Mouse (Mus musculus): ENCODE data around the gene Acvr1. TPM values are rescaled to one million over a fixed set of nuclear protein-coding genes. Genes with fewer than 3 reads are reported as not detected.

The Acvr1 gene
- polyA plus RNA-seq, 1 experiment from 2014 or later, result 4.2 TPM

GRCm38 (mm10) chr2:58419571-58419970, 147.4 kb downstream of the Acvr1 start:
- WGBS, result 73% methylated on average over 8 of the region's 8 CpGs
- Histone ChIP-seq H3K27me3 (no peaks in the 10 kb centered on the region), H3K4me3 (replicated peaks) (no peak overlapping the region), H3K4me1 (replicated peaks) (no peaks in the 10 kb centered on the region), H3K9ac (replicated peaks) (no peak overlapping the region), H3K36me3 (no peaks in the 10 kb centered on the region), H3K4me2 (replicated peaks) (no peak overlapping the region), H3K27ac (no peak overlapping the region), H3K9me3 (no peaks in the 10 kb centered on the region)
- no peak for ATAC-seq

- H3K27ac ChIP-seq, result no peak overlapping the region
- WGBS, result 88% methylated on average over 1 of the region's 1 CpGs
- H3K9me3 ChIP-seq, result no peaks in the 10 kb centered on the region
- H3K4me3 ChIP-seq (replicated peaks), result no peak overlapping the region
- H3K4me1 ChIP-seq (replicated peaks), result no peaks in the 10 kb centered on the region
- H3K4me2 ChIP-seq (replicated peaks), result no peak overlapping the region
- H3K27me3 ChIP-seq, result no peaks in the 10 kb centered on the region
- no peak overlapping the region for H3K9ac ChIP-seq (replicated peaks)
- no peak for ATAC-seq
- H3K36me3 ChIP-seq, result no peaks in the 10 kb centered on the region
Observed at GRCm38 (mm10) chr2:58418109-58418508, 148.8 kb downstream of the Acvr1 start.

GRCm38 (mm10) chr2:58417684-58418083, 149.3 kb downstream of the Acvr1 start:
- Histone ChIP-seq H3K4me3 (replicated peaks) (no peak overlapping the region), H3K27ac (no peak overlapping the region), H3K4me2 (replicated peaks) (no peak overlapping the region), H3K27me3 (no peaks in the 10 kb centered on the region), H3K36me3 (no peaks in the 10 kb centered on the region), H3K4me1 (replicated peaks) (no peaks in the 10 kb centered on the region), H3K9ac (replicated peaks) (no peak overlapping the region), H3K9me3 (no peaks in the 10 kb centered on the region)
- 83% methylated on average over 9 of the region's 9 CpGs for WGBS
- no peak for ATAC-seq

GRCm38 (mm10) chr2:58415037-58415436, 151.9 kb downstream of the Acvr1 start:
- no peaks in the 10 kb centered on the region for H3K36me3 ChIP-seq
- no peaks in the 10 kb centered on the region for H3K9me3 ChIP-seq
- H3K27ac ChIP-seq, result no peak overlapping the region
- H3K27me3 ChIP-seq, result no peaks in the 10 kb centered on the region
- H3K4me1 ChIP-seq (replicated peaks), result no peaks in the 10 kb centered on the region
- no peak for ATAC-seq
- H3K9ac ChIP-seq (replicated peaks), result no peak overlapping the region
- no peak overlapping the region for H3K4me2 ChIP-seq (replicated peaks)
- H3K4me3 ChIP-seq (replicated peaks), result no peak overlapping the region

GRCm38 (mm10) chr2:58408926-58409634, 157.9 kb downstream of the Acvr1 start:
- ATAC-seq, result no peak
- H3K27me3 ChIP-seq, result no peaks in the 10 kb centered on the region
- 84% methylated on average over 5 of the region's 5 CpGs for WGBS
- H3K9ac ChIP-seq (replicated peaks), result no peak overlapping the region
- no peak overlapping the region for H3K4me3 ChIP-seq (replicated peaks)
- H3K9me3 ChIP-seq, result 0 out of 2 replicates have a peak, but pooled peaks cover 3% of the 10 kb centered on the region
- no peaks in the 10 kb centered on the region for H3K4me1 ChIP-seq (replicated peaks)
- H3K27ac ChIP-seq, result no peak overlapping the region
- no peaks in the 10 kb centered on the region for H3K36me3 ChIP-seq
- H3K4me2 ChIP-seq (replicated peaks), result no peak overlapping the region

- no peak overlapping the region for H3K4me3 ChIP-seq (replicated peaks)
- no peak overlapping the region for H3K9ac ChIP-seq (replicated peaks)
- no peak for ATAC-seq
- no peaks in the 10 kb centered on the region for H3K4me1 ChIP-seq (replicated peaks)
- no peak overlapping the region for H3K27ac ChIP-seq
- H3K4me2 ChIP-seq (replicated peaks), result no peak overlapping the region
- H3K9me3 ChIP-seq, result 0 out of 2 replicates have a peak, but pooled peaks cover 3% of the 10 kb centered on the region
- H3K36me3 ChIP-seq, result no peaks in the 10 kb centered on the region
- WGBS, result 87% methylated on average over 2 of the region's 2 CpGs
- no peaks in the 10 kb centered on the region for H3K27me3 ChIP-seq
Observed at GRCm38 (mm10) chr2:58403481-58403880, 163.5 kb downstream of the Acvr1 start.

GRCm38 (mm10) chr2:58388601-58389000, 178.4 kb downstream of the Acvr1 start:
- ATAC-seq, result no peak
- WGBS, result 88% methylated on average over 7 of the region's 7 CpGs
- Histone ChIP-seq H3K36me3 (no peaks in the 10 kb centered on the region), H3K27me3 (no peaks in the 10 kb centered on the region), H3K4me2 (replicated peaks) (no peak overlapping the region), H3K9me3 (no peaks in the 10 kb centered on the region), H3K4me1 (replicated peaks) (no peaks in the 10 kb centered on the region), H3K9ac (replicated peaks) (no peak overlapping the region), H3K4me3 (replicated peaks) (no peak overlapping the region), H3K27ac (no peak overlapping the region)

GRCm38 (mm10) chr2:58380020-58380419, 186.9 kb downstream of the Acvr1 start:
- Histone ChIP-seq H3K9ac (replicated peaks) (no peak overlapping the region), H3K36me3 (no peaks in the 10 kb centered on the region), H3K27me3 (no peaks in the 10 kb centered on the region), H3K4me3 (replicated peaks) (no peak overlapping the region), H3K4me2 (replicated peaks) (no peak overlapping the region), H3K9me3 (no peaks in the 10 kb centered on the region), H3K4me1 (replicated peaks) (peaks cover 18% of the 10 kb centered on the region), H3K27ac (no peak overlapping the region)
- WGBS, result 85% methylated on average over 5 of the region's 5 CpGs
- ATAC-seq, result no peak

- H3K4me1 ChIP-seq (replicated peaks), result peaks cover 18% of the 10 kb centered on the region
- no peaks in the 10 kb centered on the region for H3K27me3 ChIP-seq
- no peak overlapping the region for H3K9ac ChIP-seq (replicated peaks)
- H3K9me3 ChIP-seq, result no peaks in the 10 kb centered on the region
- no peak overlapping the region for H3K4me3 ChIP-seq (replicated peaks)
- H3K27ac ChIP-seq, result no peak overlapping the region
- ATAC-seq, result peak; percentile 55; the same call in 1 of the 2 replicates
- 36% methylated on average over 1 of the region's 1 CpGs for WGBS
- no peak overlapping the region for H3K4me2 ChIP-seq (replicated peaks)
- H3K36me3 ChIP-seq, result no peaks in the 10 kb centered on the region
Observed at GRCm38 (mm10) chr2:58379475-58379874, 187.5 kb downstream of the Acvr1 start.

GRCm38 (mm10) chr2:58377417-58378130, 189.4 kb downstream of the Acvr1 start:
- H3K36me3 ChIP-seq, result no peaks in the 10 kb centered on the region
- H3K27ac ChIP-seq, result peak overlapping the region; percentile 30; the same call in 1 of the 2 replicates
- no peak overlapping the region for H3K4me3 ChIP-seq (replicated peaks)
- WGBS, result 53% methylated on average over 9 of the region's 9 CpGs
- ATAC-seq, result peak; percentile 40; the same call in 1 of the 2 replicates
- no peaks in the 10 kb centered on the region for H3K9me3 ChIP-seq
- no peaks in the 10 kb centered on the region for H3K27me3 ChIP-seq
- no peak overlapping the region for H3K9ac ChIP-seq (replicated peaks)
- no peak overlapping the region for H3K4me2 ChIP-seq (replicated peaks)
- H3K4me1 ChIP-seq (replicated peaks), result peaks cover 18% of the 10 kb centered on the region

- H3K27ac ChIP-seq, result no peak overlapping the region
- 65% methylated on average over 3 of the region's 3 CpGs for WGBS
- no peak overlapping the region for H3K4me2 ChIP-seq (replicated peaks)
- H3K4me1 ChIP-seq (replicated peaks), result no peaks in the 10 kb centered on the region
- H3K9ac ChIP-seq (replicated peaks), result no peak overlapping the region
- no peaks in the 10 kb centered on the region for H3K9me3 ChIP-seq
- H3K4me3 ChIP-seq (replicated peaks), result no peak overlapping the region
- ATAC-seq, result no peak
- H3K27me3 ChIP-seq, result no peaks in the 10 kb centered on the region
- no peaks in the 10 kb centered on the region for H3K36me3 ChIP-seq
Observed at GRCm38 (mm10) chr2:58366196-58366595, 200.8 kb downstream of the Acvr1 start.

GRCm38 (mm10) chr2:58361361-58362046, 205.5 kb downstream of the Acvr1 start:
- peaks cover 14% of the 10 kb centered on the region for H3K4me1 ChIP-seq (replicated peaks)
- H3K4me2 ChIP-seq (replicated peaks), result no peak overlapping the region
- no peak for ATAC-seq
- WGBS, result 89% methylated on average over 3 of the region's 3 CpGs
- H3K4me3 ChIP-seq (replicated peaks), result no peak overlapping the region
- no peak overlapping the region for H3K27ac ChIP-seq
- H3K9ac ChIP-seq (replicated peaks), result no peak overlapping the region
- H3K36me3 ChIP-seq, result no peaks in the 10 kb centered on the region
- H3K27me3 ChIP-seq, result peaks cover 14% of the 10 kb centered on the region; the same call in 1 of the 2 replicates
- no peaks in the 10 kb centered on the region for H3K9me3 ChIP-seq

Measured in midbrain, embryonic 13.5 days (tissue).